Mouse (Mus musculus) liver, postnatal 0 days (tissue): Measurements from ENCODE around the gene Kat2b.

Experiments
- CTCF ChIP-seq: sonication (generic); IDR thresholded peaks from 2 replicates; pipeline ENCODE4 v1.5.1; 2016; ENCODE audit warnings: antibody characterized with exemption, low read depth
- EP300 ChIP-seq: IDR thresholded peaks from 2 replicates; pipeline ENCODE4 v1.6.1; 2016; ENCODE audit warnings: antibody characterized with exemption, low read depth, mild to moderate bottlenecking

GRCm38 (mm10) chr17:53578776-53579175, 12.1 kb downstream of the Kat2b start:
- TF ChIP-seq CTCF = no peak
- TF ChIP-seq EP300 = no peak
